Mouse (Mus musculus) heart, postnatal 0 days (tissue): Measurements from ENCODE around the gene Cbl.

Source experiments
- CTCF ChIP-seq: IDR thresholded peaks from 2 replicates; pipeline ENCODE4 v1.5.1; 2016; ENCODE audit warnings: antibody characterized with exemption, control low read depth, low read depth
- EP300 ChIP-seq: IDR thresholded peaks from 2 replicates; pipeline ENCODE4 v1.6.1; 2016; ENCODE audit warnings: antibody characterized with exemption, low read depth

GRCm38 (mm10) chr9:44106596-44106995 lies 127.3 kb downstream of the Cbl start:
- no peak for TF ChIP-seq EP300
- TF ChIP-seq CTCF = no peak
